Mouse (Mus musculus) megakaryocyte progenitor cell, adult 5-6 weeks (primary cell): ENCODE measurements around the gene Tyrobp. TPM values are rescaled to one million over a fixed set of nuclear protein-coding genes. Genes with fewer than 3 reads are reported as not detected.

ENCODE experiments used
- ATAC-seq: replicated peaks from 2 replicates; pipeline ENCODE4 v1.8.0; 2016; ENCODE audit warnings: mild to moderate bottlenecking, moderate TSS enrichment, inconsistent platforms; ENCODE audit not compliant: poor library complexity
- total RNA-seq, 2 experiments: library from RNA; stranded (forward) in 1 of 2; stranded (reverse) in 1 of 2; fragments of 157-497, 149-512 nt in 1 of 2; fragments of 200-1000 nt in 1 of 2; gene quantifications; 2 replicates each; pipeline versions ENCODE4 v1.2.3 to v1.2.4; 2015 to 2017

Tyrobp gene
- total RNA-seq, 2 experiments from 2014 or later, result 322 to 406 TPM

GRCm38 (mm10) chr7:30423071-30423641, 9.6 kb downstream of the Tyrobp start:
- ATAC-seq, result no peak; the same call in 1 of the 2 replicates

DNA sequence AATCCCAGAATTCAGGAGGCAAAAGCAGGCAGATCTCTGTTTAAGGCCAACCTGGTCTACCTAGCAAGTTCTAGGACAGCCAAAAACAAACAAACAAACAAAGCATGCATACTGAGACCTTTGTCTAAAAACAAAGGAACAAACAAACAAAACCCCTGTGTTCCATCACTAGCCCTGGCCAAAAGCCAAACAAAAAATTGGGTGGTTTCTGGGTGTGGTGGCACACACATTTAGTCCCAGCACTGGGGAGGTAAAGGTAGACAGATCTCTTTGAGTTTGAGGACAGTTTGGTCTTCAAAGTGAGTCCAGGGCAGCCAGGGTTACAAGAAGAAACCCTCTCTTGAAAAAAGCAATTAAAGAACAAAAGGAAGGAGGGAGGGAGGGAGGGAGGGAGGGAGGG, 15.8 kb downstream of the Tyrobp start:
- no peak for ATAC-seq

GRCm38 (mm10) chr7:30430191-30430590, 16.6 kb downstream of the Tyrobp start:
- no peak for ATAC-seq

DNA sequence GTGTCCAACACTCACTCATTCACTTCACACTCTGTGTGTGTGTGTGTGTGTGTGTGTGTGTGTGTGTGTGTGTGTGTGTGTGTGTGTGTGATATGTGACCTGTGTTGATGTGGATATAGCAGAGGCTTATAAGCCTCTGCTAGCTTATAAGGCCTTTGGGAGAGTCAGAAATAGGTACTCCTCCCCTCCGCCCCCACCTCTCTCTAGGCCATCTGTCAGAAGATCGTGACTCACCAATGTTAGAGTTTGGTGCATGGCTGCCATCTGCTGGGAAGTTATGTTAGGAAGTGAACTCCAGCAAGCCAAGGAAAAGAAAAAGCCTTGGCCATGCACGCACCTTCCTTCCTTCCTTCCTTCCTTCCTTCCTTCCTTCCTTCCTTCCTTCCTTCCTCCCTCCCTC, 18.2 kb downstream of the Tyrobp start:
- peak; percentile 82 for ATAC-seq

GRCm38 (mm10) chr7:30434238-30434637, 20.7 kb downstream of the Tyrobp start:
- ATAC-seq, result peak; percentile 88

DNA sequence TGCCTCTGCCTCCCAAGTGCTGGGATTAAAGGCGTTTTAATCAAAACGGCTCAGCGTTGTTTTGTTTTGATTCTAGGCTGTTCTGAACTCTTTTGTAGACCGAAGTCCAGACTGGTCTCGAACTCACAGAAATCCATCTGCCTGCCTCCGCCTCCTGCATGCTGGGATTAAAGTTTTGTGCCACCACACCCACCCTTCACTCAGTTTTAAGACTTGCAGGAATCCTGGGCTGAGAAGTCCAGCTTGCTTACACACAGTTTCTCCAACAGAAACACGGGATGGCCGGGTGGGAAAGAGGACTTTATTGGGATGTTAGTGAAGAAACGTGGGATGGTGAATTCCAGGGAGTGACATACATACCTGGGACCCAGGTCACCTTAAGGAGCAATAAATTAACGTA, 21.1 kb downstream of the Tyrobp start:
- no peak for ATAC-seq

GRCm38 (mm10) chr7:30435156-30435555, 21.6 kb downstream of the Tyrobp start:
- no peak for ATAC-seq

DNA sequence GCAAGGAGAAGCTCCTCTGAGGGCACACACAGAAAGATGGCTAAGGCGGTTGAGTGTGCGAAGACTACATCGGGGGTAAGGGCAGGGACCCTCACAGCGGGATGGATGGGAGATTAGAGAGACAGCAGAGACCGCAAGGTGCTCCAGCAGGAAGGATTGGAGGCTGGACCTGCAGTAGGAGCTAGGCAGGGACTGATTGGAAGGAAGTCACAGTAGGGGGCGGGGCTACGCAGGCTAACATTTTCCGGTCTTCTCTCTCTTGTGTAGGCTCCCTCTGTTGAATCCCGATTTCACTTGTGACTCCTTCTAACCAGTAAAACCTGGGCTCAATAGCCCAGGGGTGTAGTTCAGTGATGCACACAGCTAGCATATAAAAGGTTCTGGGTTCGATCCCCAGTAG, 23.3 kb downstream of the Tyrobp start:
- 0 out of 2 replicates have a peak, but pooled peaks have one; percentile 35 for ATAC-seq

GRCm38 (mm10) chr7:30439734-30440133, 26.2 kb downstream of the Tyrobp start:
- no peak for ATAC-seq

DNA sequence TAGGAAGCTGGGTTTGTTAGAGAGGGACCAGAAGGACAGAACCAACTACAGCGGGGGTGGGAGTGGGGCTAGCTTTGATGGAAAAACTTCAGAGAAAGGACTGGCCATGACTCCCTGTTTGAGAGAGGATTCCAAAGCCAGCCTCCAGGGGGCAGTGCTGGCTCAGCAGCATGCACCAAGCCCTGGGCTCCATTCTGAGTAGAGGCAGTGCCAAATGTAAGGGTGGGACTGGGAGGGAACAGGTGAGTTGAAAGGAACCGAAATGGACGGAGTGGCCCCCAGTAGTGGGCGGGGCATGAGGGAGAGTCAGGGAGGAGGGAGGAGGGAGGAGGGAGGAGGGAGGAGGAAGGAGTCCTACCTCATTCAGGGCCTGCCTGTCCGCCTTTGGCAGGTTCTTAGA, 27.1 kb downstream of the Tyrobp start:
- peak; percentile 80 for ATAC-seq

GRCm38 (mm10) chr7:30443696-30444095, 30.1 kb downstream of the Tyrobp start:
- ATAC-seq, result no peak

DNA sequence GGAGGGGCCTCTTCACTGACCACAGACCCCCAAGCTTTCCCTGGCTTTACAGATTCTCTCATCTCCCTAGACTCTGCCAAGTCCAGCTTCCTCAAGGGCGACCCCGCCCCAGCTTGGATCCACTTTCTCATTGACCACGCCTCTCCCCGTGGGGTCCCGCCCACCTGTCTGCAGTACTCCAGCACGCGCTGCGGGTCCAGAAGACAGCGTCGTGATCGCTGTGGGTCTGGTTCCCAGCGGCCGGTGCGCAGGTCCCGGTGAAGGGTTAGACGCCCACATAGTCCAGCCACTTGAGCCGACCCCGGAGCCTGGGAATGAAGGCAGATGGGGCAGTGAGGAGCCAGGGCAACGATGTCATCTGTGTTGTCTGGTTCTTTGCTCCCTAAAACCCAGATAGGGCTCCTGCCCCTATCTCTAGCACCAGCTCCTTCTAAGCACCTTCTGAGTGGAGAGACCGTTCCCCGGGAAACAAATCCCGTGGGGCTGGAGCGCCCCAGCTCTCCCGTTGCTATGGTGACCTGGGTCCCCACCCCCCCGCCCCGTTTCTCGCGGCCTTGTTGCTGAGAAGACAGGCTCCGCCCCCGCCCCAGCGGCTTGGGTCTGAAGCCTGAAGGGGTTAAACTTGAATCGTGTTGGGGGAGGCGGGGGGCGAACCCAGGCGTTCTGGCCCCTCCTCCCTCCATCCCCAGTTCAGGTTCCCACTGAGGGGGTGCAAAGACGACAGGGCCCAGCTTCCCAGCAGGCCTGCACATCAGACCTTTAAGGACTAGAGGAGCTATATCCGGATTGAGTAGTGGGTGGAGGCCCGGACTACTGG, 30.8 kb downstream of the Tyrobp start:
- no peak for ATAC-seq

DNA sequence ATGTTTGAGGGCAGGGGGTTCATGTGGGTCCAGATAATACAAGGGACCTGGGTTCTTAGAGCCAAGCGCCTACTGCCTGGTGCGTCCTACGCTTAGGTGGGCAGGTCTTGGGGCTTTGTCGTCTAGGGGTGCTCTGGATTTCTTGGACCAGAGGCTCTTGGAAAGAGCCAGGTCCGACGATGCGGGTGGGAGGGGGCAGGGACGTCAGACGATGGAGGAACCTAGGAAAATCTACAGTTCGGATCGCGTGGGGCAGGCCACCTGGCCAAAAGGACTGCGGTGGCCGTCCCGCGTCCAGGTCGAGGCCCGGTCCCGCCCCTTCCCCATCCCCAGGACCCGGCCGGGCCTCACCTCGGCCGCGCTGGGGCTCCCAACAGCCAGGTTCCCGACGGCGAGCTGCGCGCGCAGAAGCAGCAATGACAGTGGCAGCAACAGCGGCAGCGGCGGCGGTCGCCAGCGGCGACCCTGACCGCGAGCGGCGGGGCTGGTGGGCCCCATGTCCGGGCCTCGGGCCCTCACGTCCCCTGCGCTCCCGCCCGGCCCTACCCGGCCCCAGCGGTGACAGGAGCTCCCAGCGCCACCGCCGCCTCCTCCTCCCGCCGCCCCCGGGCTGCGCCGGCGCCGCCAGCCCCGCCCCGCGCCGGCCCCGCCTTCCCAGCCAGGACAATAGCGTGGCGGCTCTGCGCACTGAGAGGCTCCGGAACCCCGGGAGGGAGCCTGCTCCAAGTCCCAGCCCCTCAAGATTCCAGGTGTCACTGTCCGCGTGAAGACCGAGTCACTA, 31.6 kb downstream of the Tyrobp start, which contains the start of gene Aplp1:
Gene Aplp1, minus strand, starts transcription at position 565 of the 781 bp plus-strand sequence.
- ATAC-seq, result peak; percentile 56

- no peak for ATAC-seq
Observed at GRCm38 (mm10) chr7:30450241-30450640, 36.7 kb downstream of the Tyrobp start.

- no peak for ATAC-seq
Observed at GRCm38 (mm10) chr7:30453327-30453726, 39.8 kb downstream of the Tyrobp start.

GRCm38 (mm10) chr7:30453766-30454165, 40.2 kb downstream of the Tyrobp start:
- ATAC-seq, result peak; percentile 81

DNA sequence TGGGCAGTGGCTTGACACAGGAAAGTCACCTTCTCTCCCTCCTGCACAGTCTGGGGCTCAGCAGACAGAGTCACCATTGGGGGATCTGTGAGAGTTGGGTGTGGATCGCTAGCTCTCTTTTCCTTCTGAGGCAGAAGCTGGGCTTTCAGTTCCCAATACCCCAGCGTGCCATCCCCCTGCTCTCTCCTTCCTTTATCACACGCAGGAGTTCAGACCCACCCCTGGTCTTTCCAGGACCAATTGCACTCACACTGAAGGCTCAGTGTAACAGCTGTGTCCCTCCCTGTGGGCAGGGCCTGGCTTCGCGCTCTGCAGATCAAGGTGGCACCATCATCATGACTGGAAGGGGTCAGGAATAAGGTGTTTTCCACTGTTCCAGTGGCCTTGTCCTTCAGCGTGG, 40.7 kb downstream of the Tyrobp start:
- ATAC-seq, result peak; percentile 52

- ATAC-seq, result no peak
Observed at GRCm38 (mm10) chr7:30456487-30456886, 42.9 kb downstream of the Tyrobp start.

DNA sequence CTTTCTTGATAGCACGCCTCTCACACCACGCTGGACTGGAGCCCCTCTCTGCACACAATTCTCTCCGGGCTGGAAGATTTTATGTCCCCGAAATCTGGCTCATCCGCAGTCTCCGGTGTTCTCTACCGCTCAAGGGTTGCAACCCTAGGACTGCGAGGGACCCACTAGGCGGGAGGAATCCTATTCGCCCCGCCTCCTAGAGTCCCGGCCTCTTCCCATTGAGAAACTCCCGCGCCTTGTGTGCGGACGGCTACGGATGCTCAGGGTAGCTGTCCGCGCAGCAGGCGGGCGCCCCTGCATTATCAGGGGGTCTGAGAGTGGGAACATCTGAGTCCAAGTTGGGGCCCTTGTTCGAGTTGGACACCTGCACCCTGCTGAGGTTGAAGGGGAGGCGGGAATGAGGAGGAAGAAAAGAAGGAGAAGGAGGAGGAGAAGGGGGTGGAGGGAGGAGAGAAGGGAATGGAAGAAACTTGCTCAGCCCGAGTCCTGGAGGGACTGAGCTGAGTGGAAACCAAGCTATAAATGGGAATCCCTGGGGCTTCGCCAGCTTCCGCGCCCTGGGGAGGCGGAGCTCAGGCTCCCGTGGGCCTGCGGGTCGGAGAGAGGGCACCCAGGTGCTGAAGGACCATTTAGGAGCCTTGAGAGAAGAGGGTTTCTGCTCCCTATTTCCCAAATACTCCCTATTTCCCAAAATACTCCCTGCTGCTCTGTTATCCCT, 43.5 kb downstream of the Tyrobp start:
- no peak for ATAC-seq

DNA sequence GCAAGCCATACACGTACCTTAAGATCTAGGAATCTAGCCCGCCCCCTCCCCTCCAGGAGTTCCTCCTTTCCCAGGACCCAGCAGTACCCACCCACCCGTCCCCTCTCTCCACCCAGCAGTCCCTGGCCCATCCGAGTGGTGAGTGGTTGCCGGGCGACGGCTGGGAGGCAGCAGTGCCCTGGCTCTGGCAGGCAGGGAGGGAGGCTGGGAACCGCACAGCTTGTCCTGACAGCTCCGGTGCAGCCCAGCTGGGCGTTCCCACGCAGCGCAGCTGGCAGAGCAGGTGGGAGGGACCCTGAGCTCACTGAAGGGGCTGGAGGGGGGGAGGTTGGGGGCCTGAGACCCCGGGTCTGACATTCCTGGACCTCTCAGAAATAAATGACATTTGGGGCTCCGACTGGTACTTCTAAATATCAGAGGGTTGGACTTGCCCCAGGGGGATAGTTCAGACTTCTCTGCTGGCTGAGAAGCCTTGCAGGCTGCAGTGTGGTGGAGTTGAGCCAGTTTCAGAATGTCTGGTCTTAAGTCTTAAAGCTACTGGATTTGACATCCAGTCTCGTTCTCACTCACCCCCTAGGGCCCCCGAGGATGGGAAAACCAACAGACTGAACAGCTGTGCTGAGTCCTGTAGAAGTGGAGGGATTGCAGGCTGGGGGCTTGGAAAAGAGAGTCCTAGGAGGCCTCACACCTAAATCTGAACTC, 44.2 kb downstream of the Tyrobp start, which contains the start of the genes Kirrel2 and Nphs1:
Gene Kirrel2, minus strand, starts transcription at position 62 of the 702 bp plus-strand sequence.
Gene Nphs1, plus strand, starts transcription at position 687 of the 702 bp plus-strand sequence.
- no peak for ATAC-seq
